Mouse (Mus musculus) small intestine, adult 2 months (tissue): ENCODE data around the gene Dcaf10.

Source experiments
- CTCF ChIP-seq: fragments of 200-500 bp; IDR thresholded peaks from 2 replicates; pipeline ENCODE4 v1.5.1; 2012; ENCODE audit warnings: low read depth, mild to moderate bottlenecking, control low read depth, inconsistent platforms, low read length, moderate library complexity, mixed read lengths; ENCODE audit not compliant: insufficient replicate concordance, insufficient read length; ENCODE audit errors: extremely low read depth
- POLR2A ChIP-seq: fragments of 200-500 bp; IDR thresholded peaks from 2 replicates; pipeline ENCODE4 v1.6.1; 2012; ENCODE audit warnings: low read depth, mild to moderate bottlenecking, control low read depth, inconsistent platforms, low read length, moderate library complexity

- TF ChIP-seq CTCF (no peak), POLR2A (no peak)
Measured at GRCm38 (mm10) chr4:45402878-45403498, 61.1 kb downstream of the Dcaf10 start.
